Mouse (Mus musculus): ENCODE measurements around the gene Nup107.

Gene Nup107

DNA sequence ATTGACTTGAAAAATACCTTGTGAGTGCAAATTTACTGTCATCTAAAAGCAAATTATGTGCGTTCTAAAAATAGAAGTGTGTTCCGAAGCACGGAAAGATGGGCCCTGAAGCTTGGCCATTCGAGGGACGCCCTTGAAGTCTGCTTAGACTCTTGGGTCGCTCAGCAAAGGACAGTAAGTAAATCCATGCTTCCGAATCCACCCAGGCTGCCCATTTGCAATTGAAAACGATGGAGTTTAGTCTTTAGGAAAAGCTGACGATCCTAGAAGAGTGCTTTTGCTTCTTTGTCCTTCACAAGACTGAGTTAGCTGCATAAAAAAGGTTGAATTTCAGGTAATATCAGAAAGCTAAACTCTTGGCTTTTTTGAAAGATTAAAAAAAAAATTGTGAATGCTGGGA, 13.4 kb upstream of the Nup107 start:
- in situ Hi-C loops (cut with MboI; ENCODE audit: low pct_unique_long_range_greater_than_20kb in 1 of 2, low sequenced_read_pairs in 2 of 2, unreplicated experiment in 1 of 2) = no loop called here

DNA sequence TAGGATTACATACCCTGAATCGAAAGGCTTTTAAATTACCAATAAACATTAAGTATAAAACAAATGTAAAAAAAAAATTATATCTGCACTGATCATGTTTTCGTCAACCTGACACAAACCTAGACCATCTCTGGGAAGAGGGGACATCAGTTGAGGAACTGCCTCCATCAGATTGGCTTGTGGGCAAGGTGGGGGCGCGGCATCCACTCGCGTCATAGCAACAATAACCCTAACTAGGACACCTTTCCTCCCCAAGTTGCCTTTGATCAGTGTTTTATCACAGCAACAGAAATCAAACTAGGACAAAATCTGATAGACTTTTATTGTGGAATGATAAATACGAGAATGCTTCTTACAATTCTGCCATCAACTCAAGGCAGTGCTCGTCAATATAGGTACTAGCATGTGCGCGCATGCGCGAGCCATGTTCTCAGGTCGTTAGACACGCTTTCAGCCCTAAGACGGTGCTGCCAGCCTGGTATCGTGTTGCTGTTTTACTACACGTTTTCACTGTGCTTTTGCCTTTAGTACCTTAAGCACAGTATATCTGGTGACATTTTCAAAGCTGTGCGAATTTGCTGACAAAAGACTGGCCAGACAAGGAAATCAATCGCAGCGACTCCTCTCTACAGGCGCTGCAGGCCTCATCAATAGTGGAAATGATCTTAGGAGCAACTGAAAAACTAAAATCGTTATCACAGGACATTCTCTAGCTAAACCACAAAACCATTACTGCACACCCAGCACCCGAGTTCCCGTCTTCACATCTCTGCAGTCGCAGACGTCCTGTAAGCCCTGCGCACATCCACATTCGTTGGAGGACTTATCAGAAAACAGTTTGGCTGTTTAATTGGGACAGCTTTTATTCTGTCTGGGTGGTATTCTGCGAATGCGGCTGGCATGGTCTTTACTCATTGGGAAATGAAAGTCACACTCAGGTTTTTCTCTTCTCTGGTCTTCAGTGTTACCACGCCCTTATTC, 11.7 kb upstream of the Nup107 start:
- in situ Hi-C loops (cut with MboI; ENCODE audit: low pct_unique_long_range_greater_than_20kb in 1 of 2, low sequenced_read_pairs in 2 of 2, unreplicated experiment in 1 of 2) = no loop called here

DNA sequence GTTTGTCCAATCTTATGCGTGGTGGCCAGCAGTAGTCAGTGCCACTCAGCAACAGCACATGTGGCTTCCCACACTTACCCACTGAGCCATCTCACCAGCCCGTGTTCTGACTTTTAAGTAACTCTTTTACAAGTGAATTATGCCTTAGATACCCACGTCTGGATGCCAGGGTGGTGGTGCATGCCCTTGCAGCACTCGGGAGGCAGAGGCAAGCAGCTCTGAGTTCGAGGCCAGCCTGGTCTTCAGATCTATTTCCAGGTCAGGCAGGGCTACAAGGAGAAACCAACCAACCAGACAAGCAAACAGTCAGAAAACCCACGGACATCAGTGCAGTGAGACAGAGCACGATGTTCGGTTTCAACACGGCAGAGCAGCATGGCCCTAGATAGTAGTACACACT, 9.4 kb upstream of the Nup107 start:
- in situ Hi-C loops (cut with MboI; ENCODE audit: low pct_unique_long_range_greater_than_20kb in 1 of 2, low sequenced_read_pairs in 2 of 2, unreplicated experiment in 1 of 2) = no loop called here

DNA sequence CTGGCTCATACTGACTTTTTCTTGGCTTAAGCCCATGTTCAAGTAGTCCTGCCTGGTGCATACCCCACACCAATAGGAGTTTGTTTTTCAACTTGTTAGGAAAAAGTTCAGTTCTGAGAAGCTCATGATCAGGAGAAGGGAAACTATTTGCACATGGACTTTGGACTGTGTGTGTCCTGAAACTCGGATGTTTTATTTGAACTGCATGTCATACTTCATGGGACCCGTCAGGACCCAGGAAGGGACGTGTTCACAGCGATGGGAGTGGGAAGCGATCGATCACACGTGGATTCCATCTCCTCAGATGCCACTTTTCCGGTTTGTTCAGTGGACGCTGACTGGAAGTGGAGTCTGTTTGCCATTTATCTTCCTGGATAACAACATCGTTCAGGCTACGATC, 7.3 kb upstream of the Nup107 start:
- in situ Hi-C loops (cut with MboI; ENCODE audit: low pct_unique_long_range_greater_than_20kb in 1 of 2, low sequenced_read_pairs in 2 of 2, unreplicated experiment in 1 of 2) = no loop called here

DNA sequence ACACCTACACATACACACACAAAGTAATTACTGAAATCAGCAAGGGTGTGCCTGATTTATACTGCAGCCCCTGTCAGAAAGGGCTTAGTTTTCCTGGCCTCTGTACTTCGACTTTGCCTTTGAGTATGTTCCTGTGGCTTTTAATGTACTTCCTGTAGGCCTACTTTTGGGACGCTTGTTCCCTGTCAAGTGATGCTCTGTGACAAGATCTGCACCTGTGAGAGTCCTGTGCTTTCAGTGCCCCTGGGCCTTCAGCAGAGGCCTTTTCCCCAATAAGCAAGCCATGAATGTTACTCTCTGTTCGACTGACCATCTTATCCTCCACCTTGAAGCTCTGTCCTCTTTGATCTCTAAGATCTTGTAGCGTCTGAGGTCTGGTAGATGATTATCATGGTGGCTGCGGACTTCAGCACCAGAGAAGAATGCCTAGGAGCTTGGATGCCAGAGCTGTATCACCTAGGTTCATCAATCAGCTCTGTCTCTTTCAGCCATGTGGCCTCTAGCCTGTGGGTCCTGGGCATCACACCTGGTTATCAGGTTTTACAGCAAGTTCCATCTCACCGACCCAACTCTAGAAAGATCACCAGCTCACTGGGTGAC, 6.0 kb upstream of the Nup107 start:
- in situ Hi-C loops (cut with MboI; ENCODE audit: low pct_unique_long_range_greater_than_20kb in 1 of 2, low sequenced_read_pairs in 2 of 2, unreplicated experiment in 1 of 2) = no loop called here

DNA sequence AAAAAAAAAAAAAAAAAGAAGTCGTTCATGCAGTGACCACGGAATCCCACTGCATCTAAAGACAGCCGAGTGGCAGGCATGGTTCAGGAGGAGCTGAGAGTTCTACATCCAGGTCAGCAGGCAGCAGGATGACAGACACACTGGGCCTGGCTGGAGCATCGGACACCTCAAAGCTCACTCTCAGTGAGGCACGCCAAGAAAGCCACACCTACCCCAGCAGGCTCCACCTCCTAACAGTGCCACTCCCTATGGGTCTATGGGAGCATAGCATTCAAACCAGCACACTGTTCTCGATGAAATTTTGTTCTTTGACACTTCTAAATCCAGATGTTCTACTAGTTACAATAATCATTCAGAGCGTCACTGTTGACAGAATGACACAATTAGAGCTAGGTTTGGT, 5.2 kb upstream of the Nup107 start:
- in situ Hi-C loops (cut with MboI; ENCODE audit: low pct_unique_long_range_greater_than_20kb in 1 of 2, low sequenced_read_pairs in 2 of 2, unreplicated experiment in 1 of 2) = no loop called here

DNA sequence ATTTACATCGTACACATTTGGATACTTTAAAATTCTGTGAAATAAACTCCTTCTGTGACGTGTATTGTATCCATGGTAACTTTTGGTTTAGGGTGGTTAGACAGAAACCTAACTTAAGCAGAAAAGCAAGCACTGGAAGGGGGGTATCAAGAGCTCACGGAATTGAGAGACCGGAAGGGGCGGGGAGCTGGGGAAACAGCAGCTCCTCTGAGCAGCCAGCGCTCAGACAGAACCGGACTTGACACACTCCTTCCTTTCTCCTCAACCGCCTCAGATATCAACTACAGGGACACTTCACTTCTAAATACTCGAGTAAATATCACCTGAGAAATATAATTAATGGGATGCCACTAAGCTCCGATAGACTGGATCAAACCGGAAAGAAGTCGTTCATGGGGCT, 4.6 kb upstream of the Nup107 start:
- in situ Hi-C loops (cut with MboI; ENCODE audit: low pct_unique_long_range_greater_than_20kb in 1 of 2, low sequenced_read_pairs in 2 of 2, unreplicated experiment in 1 of 2) = no loop called here

DNA sequence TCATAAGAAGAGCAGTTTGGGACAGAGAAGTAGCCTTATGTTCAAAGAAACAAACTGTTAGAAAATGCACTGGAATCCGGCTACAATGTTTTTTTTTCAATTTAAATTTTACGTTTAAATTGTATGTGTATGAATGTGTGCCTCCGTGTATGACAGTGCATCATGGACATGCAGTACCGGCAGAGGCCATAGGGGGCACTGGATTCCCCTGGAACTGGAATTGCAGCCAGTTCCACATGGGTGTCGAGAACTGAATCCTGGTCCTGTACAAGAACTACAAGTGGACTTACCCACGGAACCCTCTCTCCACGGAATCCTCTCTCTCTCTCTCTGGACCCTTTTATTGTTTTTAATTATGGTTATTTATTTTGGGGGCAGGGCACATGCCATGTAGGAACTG, 3.7 kb upstream of the Nup107 start:
- in situ Hi-C loops (cut with MboI; ENCODE audit: low pct_unique_long_range_greater_than_20kb in 1 of 2, low sequenced_read_pairs in 2 of 2, unreplicated experiment in 1 of 2) = no loop called here

DNA sequence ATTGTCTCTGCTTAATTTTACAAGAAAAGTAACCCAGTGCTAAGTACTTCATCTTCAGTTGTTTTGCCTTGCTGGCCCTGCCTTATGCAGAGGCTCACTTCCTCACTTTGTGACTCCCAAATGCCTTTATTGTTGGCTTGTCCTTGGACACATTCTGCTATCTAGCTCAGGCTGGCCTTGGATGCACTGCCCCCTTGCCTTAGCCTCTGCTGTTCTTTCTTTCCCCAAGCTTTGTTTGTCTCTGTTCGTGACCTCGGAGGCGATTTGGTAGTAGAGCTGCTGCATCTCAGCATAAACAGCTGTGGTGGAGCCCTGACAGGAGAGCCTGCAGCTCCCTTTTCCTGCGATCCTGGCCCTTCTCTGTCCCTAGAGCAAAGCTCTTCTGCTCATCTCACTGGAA, 2.7 kb upstream of the Nup107 start:
- in situ Hi-C loops (cut with MboI; ENCODE audit: low pct_unique_long_range_greater_than_20kb in 1 of 2, low sequenced_read_pairs in 2 of 2, unreplicated experiment in 1 of 2) = no loop called here

DNA sequence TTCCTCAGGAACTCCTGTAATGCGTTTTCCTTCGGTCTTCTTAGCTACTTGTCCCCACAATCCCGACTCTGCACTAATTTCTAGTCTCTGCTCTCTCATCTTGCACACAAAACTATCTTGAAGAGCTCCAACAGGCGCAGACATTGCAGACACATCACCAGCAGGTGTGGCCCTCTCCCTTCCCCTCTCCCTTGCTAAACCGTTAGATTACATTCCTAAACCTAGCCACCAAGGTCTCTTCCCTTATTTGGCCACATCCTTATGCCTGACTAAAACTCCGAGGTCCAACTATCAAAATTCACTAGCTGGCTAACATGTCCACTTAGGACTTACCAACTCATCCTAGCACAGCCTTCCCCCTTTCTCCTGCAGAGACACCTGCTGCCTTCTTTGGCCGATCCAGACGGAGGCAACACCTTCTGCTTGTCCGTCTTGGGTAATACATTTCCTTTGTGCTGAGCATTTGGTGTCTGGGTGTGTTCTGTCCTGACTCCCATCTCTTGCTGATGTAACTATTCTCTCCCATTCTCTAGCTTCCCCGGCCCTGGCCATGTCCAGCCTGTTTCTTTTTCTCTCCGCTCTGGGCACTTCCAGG, 1.0 kb upstream of the Nup107 start:
- in situ Hi-C loops (cut with MboI; ENCODE audit: low pct_unique_long_range_greater_than_20kb in 1 of 2, low sequenced_read_pairs in 2 of 2, unreplicated experiment in 1 of 2) = no loop called here

DNA sequence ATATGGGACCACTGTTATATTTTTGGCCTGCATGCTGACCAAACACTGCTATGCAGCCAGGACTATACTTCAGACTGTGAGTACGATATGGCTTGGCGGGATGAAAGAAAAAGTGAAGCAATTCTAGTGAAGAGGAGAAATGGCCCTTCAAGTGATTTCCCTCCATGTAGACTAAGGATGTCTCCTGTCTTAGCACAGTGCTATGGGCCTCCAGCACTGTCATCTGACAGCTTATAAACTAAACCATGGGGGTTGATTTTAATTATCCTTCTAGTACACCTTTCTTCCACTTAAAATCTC, 1.4 kb downstream of the Nup107 start:
- in situ Hi-C loops (cut with MboI; ENCODE audit: low pct_unique_long_range_greater_than_20kb in 1 of 2, low sequenced_read_pairs in 2 of 2, unreplicated experiment in 1 of 2) = no loop called here

DNA sequence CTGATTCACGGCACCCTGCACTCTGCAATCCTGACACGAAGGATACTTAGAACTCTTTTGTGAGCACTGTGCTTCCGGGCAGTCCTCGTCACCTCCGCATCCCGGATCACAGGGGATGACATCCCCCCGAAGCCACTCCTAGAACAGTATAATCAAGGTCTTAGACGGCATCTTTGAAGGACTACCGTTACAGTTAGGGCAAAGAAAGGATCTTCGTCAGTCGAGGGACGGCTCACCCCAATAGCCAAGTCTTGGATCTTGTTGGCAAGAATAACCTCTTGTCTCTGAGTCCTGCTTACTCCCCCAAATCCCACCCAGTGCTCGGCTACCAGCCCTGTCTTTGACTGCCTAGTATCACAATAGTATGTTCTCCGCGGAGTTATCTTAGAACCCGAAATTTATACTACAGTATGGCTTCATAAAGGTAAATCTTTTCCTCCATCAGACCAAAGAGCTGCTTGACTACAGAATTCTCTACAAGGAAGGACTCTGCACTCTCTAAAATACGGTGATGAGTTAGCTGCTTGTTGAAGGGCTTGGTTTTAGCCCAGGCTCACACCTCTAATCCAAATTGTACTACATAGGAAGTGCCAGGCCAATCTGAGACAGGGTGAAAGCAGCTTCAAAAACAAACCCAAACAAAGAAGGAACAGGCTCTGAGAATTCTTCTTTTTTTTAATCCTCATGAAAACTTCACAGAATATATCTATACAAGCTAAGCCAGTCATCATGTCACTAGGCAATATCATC, 1.9 kb downstream of the Nup107 start:
- in situ Hi-C loops (cut with MboI; ENCODE audit: low pct_unique_long_range_greater_than_20kb in 1 of 2, low sequenced_read_pairs in 2 of 2, unreplicated experiment in 1 of 2) = no loop called here

DNA sequence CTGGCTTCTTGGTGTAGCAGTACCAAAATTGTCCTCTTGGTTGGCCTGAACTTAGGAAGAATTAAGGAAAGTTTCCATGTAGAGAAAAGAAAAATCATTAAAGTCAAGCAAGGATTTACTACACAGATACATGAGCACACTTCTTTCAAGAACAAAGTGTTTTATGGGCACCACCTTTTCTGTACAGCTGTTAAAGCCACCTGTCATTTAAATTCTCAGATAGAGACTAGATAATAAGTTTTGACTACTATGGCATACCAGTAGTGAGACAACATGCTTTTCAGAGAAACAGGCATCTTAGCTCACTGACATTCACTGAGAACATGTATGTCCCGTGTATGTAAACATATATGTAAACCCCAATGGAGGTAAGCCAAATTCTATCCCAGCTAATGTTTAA, 2.5 kb downstream of the Nup107 start:
- in situ Hi-C loops (cut with MboI; ENCODE audit: low pct_unique_long_range_greater_than_20kb in 1 of 2, low sequenced_read_pairs in 2 of 2, unreplicated experiment in 1 of 2) = no loop called here

DNA sequence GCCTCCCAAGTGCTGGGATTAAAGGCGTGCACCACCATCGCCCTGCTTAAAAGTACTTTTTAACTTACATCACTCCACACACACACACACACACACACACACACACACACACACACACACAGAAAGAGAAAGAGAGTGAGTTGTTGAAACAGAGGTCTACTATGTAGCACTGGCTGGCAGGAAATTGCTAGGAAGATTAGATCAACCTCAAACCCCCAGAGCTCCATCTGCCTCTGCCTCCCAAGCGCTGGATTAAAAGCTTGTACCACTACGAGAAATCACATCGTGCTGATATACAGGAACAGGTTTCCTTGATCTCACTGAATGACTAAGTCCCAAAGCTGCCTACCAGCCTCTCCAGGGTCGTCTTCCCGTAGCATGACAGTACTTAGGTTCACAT, 7.9 kb downstream of the Nup107 start:
- in situ Hi-C loops (cut with MboI; ENCODE audit: low pct_unique_long_range_greater_than_20kb in 1 of 2, low sequenced_read_pairs in 2 of 2, unreplicated experiment in 1 of 2) = no loop called here

DNA sequence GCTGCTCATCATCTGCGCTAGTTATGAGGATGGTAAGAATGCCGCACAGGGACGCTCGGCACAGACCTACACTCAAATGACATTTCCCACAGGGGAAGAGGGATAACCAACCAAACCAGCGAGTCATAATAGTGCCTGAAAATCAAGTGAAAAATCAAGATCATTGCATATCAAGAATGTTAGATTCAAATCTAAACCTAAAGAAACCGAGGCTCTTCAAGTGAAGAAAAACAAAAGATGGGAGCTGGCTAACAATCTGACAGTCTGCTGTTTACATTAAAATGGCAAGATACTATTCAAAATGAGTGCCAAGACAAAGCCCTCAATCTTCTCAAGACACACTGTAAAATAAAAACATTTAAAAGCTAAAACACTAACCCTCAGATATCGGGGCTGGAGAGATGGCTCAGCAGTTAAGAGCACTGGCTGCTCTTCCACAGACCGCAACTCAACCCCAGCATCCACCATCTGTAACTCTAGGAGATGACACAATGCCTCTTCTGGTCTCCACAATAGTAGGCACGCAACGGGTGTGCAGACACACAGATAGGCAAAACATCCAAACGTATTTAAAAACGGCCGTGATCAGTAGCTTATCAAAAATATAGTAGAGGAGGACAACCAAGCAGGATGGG, 8.6 kb downstream of the Nup107 start:
- in situ Hi-C loops (cut with MboI; ENCODE audit: low pct_unique_long_range_greater_than_20kb in 1 of 2, low sequenced_read_pairs in 2 of 2, unreplicated experiment in 1 of 2) = no loop called here

DNA sequence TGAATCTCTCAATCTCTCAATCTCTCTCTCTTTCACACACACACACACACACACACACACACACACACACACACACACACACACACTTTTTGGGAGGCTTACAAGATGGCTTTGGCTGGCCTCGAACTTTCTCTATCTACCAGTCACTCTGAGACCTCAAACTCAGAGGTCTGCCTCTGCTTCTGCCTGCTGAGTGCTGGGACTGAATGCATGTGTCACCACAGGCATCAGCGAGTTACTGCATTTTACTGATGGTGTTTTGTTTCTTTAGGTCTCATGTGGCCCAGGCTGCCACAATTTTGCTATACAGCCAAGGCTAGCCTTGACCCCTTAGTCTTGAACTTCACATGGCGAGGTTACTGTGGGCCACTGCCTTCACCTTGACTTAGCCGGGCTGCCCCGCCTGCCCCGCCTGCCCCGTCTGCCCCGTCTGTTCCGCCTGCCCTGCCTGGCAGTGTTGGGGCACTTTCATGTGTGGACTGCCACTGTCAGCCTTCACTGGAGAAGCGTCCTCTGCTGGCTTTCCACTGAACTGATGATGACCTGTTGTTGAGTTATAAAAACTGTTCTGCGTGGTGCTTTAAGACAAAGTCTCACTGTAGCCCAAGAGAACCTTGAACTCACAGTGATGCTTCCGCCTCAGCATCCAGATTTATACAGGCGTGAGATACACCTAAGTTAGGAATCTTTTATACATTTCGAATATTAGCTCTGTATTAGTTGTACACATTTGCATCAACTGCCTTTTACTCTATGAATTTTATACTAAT, 9.8 kb downstream of the Nup107 start:
- in situ Hi-C loops (cut with MboI; ENCODE audit: low pct_unique_long_range_greater_than_20kb in 1 of 2, low sequenced_read_pairs in 2 of 2, unreplicated experiment in 1 of 2) = no loop called here

DNA sequence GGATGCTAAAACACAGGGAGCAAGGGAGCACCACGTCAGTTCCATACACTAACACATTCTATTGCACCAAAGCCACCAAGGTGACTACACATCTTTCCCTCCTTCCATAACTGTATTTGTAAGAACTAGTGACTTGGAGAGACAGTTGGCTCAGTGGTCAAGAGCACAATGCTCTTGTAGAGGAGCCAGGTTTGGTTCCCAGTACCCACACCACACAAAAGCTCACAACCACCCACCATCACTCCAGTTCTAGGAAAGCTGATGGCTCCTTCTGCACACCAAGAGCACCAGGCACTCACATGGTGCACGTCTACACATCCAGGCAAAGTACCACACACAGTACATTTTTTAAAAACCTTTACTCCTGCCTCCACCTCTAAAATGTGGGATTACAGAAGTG, 10.4 kb downstream of the Nup107 start:
- in situ Hi-C loops (cut with MboI; ENCODE audit: low pct_unique_long_range_greater_than_20kb in 1 of 2, low sequenced_read_pairs in 2 of 2, unreplicated experiment in 1 of 2) = no loop called here

DNA sequence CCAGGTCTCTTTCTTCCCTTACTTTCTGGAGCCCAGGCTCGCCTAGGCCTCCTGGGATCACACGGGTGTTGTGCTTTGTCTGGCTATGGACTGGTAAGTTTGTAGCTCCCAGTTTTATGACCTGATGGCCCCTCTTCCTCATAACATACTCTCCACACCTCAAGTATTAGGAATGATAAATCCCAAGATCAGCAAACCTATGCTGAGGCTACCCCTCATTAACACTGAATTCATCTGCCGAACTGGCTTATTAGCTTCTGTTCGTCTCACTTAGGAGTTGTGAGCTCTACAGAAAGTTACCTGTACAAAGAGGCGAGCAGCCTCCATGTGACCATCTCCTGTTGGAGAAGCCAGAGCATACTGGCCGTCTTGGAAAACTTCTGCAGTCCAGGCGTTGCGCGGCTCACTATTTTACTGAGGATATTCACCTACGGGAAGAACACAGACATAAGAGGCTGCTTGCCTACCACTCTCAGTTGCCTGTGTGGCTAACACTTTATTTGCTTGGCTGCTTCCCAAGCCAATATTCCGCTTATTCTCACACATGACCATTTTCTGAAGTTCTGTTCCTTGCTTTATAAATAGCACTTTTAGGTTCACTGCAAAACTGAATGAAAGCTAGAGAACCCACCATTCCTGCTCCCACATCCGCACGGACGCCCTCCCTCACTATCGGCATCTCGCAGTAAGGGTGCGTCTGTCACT, 11.3 kb downstream of the Nup107 start:
- in situ Hi-C loops (cut with MboI; ENCODE audit: low pct_unique_long_range_greater_than_20kb in 1 of 2, low sequenced_read_pairs in 2 of 2, unreplicated experiment in 1 of 2) = no loop called here

All from mouse embryonic stem cell (cell line).